Mouse (Mus musculus) lung, postnatal 25 days (tissue): ENCODE data around the gene Sostdc1.
A peak's percentile ranks its signal among the peaks of the same experiment; 100 is the strongest.

Experiments used
- DNase-seq: peaks from one replicate; pipeline ENCODE4 v3.0.0; 2022; ENCODE audit warnings: low spot score

Gene Sostdc1

DNA sequence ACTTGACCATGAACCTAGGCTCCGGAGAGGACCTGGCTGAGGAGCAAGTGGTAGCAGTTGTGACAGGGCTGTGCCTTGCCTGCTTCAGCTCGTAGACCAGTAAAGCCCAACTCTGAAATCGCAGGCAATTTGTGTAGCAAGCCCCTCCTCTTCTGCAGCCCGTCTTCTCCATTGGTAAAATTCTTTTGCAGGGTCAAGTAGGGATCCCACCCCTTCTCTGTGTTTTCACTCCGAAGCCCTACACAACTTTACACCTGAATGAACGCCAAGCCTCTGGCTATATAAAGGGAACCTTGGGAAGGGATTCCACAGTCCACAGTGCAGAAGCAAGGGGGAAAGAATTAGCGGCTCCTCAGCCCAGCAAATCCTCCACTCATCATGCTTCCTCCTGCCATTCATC, at the start of gene Sostdc1:
Sostdc1 (plus strand) TSS at position 224 of the 400 bp plus-strand sequence.
- DNase-seq: no peak

DNA sequence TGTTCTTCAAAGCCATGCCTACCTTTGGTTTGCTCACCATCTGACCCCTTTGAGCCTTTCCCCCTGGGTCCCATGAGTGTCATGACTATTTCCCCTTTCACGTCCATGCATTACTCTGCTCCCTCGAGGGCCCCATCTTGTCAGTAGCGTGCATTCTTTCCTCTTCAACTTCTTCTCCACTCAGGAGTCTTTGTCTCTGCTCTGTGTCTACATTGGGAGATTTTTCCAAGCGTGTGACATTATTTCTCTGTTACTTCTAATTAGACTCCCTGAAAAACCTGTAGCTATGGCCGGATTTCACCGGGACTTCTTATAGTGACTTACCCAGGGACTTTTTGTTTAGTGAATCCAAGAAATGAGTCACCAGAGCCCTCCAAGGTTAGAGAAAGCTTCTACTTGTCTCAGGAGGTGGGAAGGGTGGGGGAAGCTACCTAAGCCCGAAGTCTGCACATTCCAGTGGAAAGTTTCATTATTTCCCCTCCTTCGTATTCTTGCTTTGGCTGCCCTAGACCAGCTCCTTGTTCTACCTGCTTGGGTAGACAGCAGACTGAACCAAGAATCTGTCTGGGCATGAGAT, 46.2 kb upstream of the Sostdc1 start:
- no peak for DNase-seq

DNA sequence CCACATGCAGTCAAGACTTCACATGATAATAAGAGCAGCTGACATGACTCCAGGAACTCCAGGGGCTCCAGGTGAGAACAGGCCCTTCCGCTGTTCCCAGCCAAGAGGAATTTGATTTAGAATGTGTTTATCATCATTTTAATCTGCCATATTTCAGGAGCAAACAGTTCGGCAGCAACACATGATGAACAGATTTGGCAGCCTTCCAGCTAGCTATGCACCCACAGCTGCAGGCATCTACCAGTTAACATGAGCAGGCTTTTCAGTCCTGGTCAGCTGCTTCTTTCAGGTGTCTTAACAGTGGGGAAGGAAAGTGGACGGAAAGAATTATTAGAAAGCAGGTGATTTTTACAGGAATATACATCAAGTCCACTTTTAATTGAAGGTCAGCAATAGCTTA, 39.1 kb upstream of the Sostdc1 start:
- DNase-seq: no peak

GRCm38 (mm10) chr12:36289634-36290033, 24.3 kb upstream of the Sostdc1 start:
- DNase-seq: no peak

DNA sequence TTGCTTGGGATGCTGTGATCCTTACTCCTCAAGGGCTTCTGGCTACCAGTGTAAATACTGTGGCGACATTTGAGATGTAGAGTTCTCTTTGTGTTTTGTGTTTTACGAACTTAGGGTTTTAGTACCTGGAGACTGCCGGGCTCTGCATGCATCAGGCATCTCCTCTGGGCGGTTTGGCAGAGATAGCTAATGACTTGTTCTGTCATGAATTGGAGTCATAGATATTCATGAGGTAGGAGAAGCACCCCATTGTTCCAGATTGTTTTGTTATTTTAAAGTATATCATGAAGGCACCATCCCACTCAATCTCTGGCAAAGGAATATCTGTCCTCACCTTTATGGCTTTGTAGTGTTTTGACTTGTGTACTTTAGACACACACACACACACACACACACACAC, 23.5 kb upstream of the Sostdc1 start:
- DNase-seq: no peak

- DNase-seq: no peak
These were observed 22.6 kb upstream of the Sostdc1 start for GRCm38 (mm10) chr12:36291346-36291745.

- DNase-seq: no peak
These were observed 11.6 kb upstream of the Sostdc1 start for GRCm38 (mm10) chr12:36302326-36302725.

DNA sequence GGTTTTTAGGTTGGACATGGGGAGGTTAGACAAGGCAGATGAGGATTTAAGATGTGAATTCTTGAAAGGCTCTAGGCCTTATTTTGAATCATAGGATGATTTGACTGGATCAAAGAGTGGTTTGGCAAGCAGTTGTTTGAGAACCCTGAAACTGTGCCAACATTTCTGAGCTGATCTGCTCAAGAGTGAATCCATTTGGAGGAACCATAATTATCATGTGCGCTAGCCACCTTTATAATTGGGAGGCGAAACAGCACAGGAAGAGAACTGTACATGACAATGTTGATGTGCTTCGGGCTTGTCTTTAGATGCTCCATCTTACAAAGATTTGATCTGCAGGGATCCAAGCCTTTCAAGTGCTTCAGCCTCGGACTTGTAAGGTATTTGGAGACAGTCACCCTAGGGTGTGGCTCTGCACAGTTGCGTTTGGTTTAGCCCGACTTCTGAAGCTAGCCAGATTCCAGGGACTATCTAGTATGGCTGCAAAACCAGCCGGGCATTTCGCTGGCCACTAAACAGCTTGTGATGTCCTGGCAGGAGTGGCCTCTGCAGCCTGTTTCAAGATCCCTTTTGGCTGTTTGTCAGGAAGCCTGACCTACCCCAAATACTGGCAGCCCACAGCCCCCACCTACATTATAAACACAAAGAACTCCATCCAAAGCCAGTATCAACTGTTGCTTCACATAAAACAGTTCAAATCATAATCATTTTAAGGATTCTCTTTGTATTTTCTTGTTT, 10.9 kb upstream of the Sostdc1 start:
- no peak for DNase-seq

- DNase-seq: no peak
These were observed 5.1 kb upstream of the Sostdc1 start for GRCm38 (mm10) chr12:36308737-36309420.

DNA sequence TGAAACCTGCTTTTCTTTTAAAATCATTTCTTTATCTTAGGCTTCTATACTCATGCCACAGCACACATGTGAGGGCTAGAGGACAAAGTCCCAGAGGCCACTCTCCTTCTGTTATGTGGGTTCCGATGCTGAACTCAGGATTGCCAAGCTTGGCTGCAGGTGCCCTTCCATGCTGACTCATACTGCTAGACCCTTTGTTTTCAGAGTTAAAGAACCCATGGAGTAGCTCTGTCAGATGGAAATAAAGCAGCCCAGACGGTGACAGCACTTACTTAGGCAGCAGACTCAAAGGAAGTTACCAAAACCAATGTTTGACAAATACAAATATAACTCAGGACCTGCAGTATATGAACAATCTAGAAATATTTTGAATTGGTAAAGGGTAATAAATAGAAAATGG, 924 bp upstream of the Sostdc1 start:
- DNase-seq: no peak

DNA sequence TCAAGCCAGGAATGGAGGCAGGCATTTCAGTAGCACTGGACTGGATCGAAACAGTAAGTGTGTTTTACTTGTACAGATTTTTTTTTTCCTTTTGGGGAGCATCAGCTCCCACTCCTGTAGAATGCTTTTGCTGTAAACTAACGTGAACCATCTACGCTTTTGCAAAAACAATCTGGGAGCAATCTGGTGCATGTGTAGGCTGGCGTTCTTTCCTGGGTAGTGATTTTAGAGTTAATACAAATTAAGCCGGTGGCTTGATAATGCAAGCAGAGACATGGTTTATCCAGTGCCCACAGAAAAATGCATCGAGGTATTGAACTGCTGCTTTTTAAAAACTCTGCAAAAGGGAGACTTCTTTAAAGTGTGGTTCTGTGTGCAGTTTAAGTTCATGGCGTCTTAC, 507 bp downstream of the Sostdc1 start:
- no peak for DNase-seq

- DNase-seq: no peak
These were observed 1.6 kb downstream of the Sostdc1 start for GRCm38 (mm10) chr12:36315527-36315926.

DNA sequence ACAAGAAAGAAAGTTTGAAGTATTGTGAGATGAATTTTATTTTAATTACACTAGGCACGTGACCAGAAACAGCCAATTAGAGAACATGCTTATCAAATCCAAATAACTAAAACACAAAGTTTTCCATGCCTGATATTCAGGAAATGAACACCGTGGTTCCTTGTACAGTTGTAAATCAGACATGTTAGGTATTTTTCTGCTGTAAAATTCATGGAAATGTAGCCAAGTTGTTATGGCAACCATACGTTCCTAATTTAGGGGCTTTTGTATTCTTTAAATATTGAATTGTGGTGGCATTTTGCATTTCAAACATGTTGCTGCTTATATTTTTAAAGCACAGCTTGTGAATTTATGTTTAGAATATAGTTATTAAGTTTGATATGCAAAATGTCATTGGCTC, 2.1 kb downstream of the Sostdc1 start:
- no peak for DNase-seq

GRCm38 (mm10) chr12:36317036-36317819, 3.3 kb downstream of the Sostdc1 start:
- peak; percentile 17 for DNase-seq

GRCm38 (mm10) chr12:36317820-36318135, 3.8 kb downstream of the Sostdc1 start:
- no peak for DNase-seq

- DNase-seq: no peak
These were observed 12.2 kb downstream of the Sostdc1 start for GRCm38 (mm10) chr12:36326101-36326521.

DNA sequence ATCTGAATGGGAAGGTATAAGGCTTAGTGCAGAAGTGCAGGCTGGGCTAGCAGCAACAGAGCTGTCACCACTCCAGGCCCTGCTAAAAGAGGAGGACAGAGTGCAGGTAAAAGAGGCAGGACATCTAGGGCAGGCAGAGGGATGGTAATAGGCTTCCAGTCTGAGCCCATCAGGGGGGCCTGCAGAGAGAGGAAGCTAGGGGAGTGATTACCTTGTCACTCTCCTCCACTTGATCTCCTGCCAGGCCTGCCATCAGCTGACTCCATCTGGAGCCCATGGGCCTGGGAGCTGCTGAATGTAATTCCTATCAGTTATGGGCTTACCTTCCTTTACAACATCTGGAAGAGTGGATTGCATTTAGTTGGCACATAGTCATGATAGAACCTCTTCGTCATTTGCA, 18.7 kb downstream of the Sostdc1 start:
- no peak for DNase-seq

- no peak for DNase-seq
These were observed 19.9 kb downstream of the Sostdc1 start for GRCm38 (mm10) chr12:36333837-36334281.

GRCm38 (mm10) chr12:36344131-36344530, 30.2 kb downstream of the Sostdc1 start:
- no peak for DNase-seq

DNA sequence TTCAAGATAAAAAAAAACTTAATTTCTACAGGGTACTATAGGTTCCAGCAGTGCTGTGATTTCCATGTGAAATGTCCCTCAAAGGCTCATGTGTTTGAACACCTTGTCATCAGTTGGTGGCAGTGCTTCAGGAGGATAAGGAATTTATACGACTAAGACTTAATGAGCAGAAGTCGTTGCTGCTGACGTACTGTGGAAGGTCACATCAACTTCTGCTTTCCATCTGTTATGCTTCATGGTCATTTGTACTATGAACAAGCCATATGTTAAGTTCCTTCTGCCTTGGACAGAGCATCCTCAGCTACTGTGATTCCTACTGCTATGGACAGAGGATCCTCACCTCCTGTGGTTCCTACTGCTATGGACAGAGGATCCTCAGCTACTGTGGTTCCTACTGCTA, 46.1 kb downstream of the Sostdc1 start:
- no peak for DNase-seq

- DNase-seq: no peak
These were observed 46.8 kb downstream of the Sostdc1 start for GRCm38 (mm10) chr12:36360693-36361092.

GRCm38 (mm10) chr12:36364013-36364412, 50.1 kb downstream of the Sostdc1 start:
- no peak for DNase-seq
